Mouse (Mus musculus) adrenal gland, adult 2 months (tissue): ENCODE results near the gene Mfsd1. TPM values are rescaled to one million over a fixed set of nuclear protein-coding genes. Genes with fewer than 3 reads are reported as not detected.

Experiments used
- DNase-seq: peaks from one replicate; pipeline ENCODE4 v3.0.0; 2021
- polyA plus RNA-seq: library from polyadenylated mRNA; depleted of rRNA; stranded (reverse); fragments of >200 nt; gene quantifications from 2 replicates; pipeline ENCODE4 v1.2.3, GENCODE M21; 2012; rRNA removed
- total RNA-seq, 2 experiments: library from RNA; stranded (reverse); gene quantifications; 2 replicates each; pipeline ENCODE4 v1.2.3; 2021

The Mfsd1 gene
- total and polyA plus RNA-seq, 3 experiments: 52.3 to 70.8 (median 62.6) TPM

DNA sequence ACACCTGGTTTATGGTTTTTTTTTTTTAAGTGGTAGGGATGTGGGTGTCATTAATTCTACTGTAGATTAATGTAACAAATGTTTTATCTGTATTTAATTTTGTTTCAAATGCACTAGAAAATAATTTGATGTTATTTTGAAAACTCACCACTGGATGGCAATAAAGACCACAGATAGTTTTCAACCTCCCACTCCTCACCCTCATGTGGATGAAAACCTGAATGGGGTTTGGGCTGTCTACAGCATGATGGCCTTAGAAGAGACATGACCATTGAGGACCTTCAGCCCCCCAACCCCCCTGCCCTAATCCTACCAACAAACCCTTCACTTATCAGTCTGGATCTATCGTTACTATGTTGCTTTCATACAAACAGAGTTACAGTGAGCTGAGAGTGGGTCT lies 42.1 kb downstream of the Mfsd1 start:
- DNase-seq: no peak

- DNase-seq: no peak
Measured at GRCm38 (mm10) chr3:67643135-67643534, 60.6 kb downstream of the Mfsd1 start.

- DNase-seq: no peak
Measured at GRCm38 (mm10) chr3:67645640-67646466, 63.3 kb downstream of the Mfsd1 start.

Other genes starting within 250 kb of the Mfsd1 start
- 1 to 10 TPM; 2.5 to 4.0 TPM for gene Mlf1, start 208.6 kb upstream of the Mfsd1 start, total RNA-seq
- gene Mlf1, start 208.6 kb upstream of the Mfsd1 start, polyA plus RNA-seq: 0.38 and 0.71 TPM in 2 replicates
- not detected for gene Gm17402, start 207.6 kb upstream of the Mfsd1 start, total RNA-seq
- not detected in 2 replicates for gene Gm17402, start 207.6 kb upstream of the Mfsd1 start, polyA plus RNA-seq
- gene Gfm1, start 152.6 kb upstream of the Mfsd1 start, total RNA-seq: 100 to 1,000 TPM; 103 to 117 TPM
- 22.6 and 25.9 TPM in 2 replicates for gene Gfm1, start 152.6 kb upstream of the Mfsd1 start, polyA plus RNA-seq
- gene Lxn, start 118.8 kb upstream of the Mfsd1 start, total RNA-seq: 10 to 100 TPM in 1 of 2 experiments, 1 to 10 TPM in 1; 7.3 to 16.3 TPM
- gene Lxn, start 118.8 kb upstream of the Mfsd1 start, polyA plus RNA-seq: 52.1 and 66.8 TPM in 2 replicates
- under 1 TPM; 0.20 to 0.93 TPM for gene Rarres1, start 67.2 kb upstream of the Mfsd1 start, total RNA-seq
- 2.1 and 5.4 TPM in 2 replicates for gene Rarres1, start 67.2 kb upstream of the Mfsd1 start, polyA plus RNA-seq